Mouse (Mus musculus) bone marrow, adult 2 months (tissue): Measurements from ENCODE around the gene Lamtor3. TPM values are rescaled to one million over a fixed set of nuclear protein-coding genes. Genes with fewer than 3 reads are reported as not detected.
"Not testable (repeated sequence)": the region's sequence is repeated elsewhere in the genome, so short reads cannot be mapped to it uniquely, and the experiment has no call there.

Experiments used
- H3K27ac ChIP-seq: fragments of 200-500 bp; 2 replicates; pipeline ENCODE4 v1.5.1; 2012; ENCODE audit warnings: low read depth, mild to moderate bottlenecking, control low read depth, inconsistent platforms, low read length; ENCODE audit not compliant: control insufficient read depth, poor library complexity, insufficient read depth
- H3K4me1 ChIP-seq: fragments of 200-500 bp; 2 replicates; pipeline ENCODE4 v1.6.1; 2011; ENCODE audit warnings: low read length; ENCODE audit not compliant: control insufficient read depth, insufficient read depth
- H3K4me3 ChIP-seq: fragments of 200-500 bp; replicated peaks from 2 replicates; pipeline ENCODE3; 2011; ENCODE audit warnings: mild to moderate bottlenecking, low read depth, low read length, control low read depth; ENCODE audit not compliant: control insufficient read depth
- CTCF ChIP-seq: fragments of 200-500 bp; IDR thresholded peaks from 2 replicates; pipeline ENCODE4 v1.5.1; 2011; ENCODE audit warnings: low read length, control low read depth; ENCODE audit not compliant: control insufficient read depth, insufficient read depth
- POLR2A ChIP-seq: fragments of 200-500 bp; IDR thresholded peaks from 2 replicates; pipeline ENCODE4 v1.6.1; 2011; ENCODE audit warnings: low read depth, mild to moderate bottlenecking, control low read depth, low read length, borderline replicate concordance; ENCODE audit not compliant: control insufficient read depth
- WGBS: fragments of 180-500 bp; shearing (Covaris S2); methylation state at CpG from one replicate; pipeline ENCODE4 v1.1.7; 2018; 5-methylcytosine and 5-hydroxymethylcytosine counted together
- polyA plus RNA-seq: library from polyadenylated mRNA; stranded (reverse); fragments of >200 nt; gene quantifications from 2 replicates; pipeline ENCODE4 v1.2.4, GENCODE M21; 2011; ENCODE audit warnings: low replicate concordance; ENCODE audit not compliant: missing spikeins, insufficient read depth, insufficient read length

The Lamtor3 gene
- polyA plus RNA-seq, 1 experiment = 45.1 TPM

DNA sequence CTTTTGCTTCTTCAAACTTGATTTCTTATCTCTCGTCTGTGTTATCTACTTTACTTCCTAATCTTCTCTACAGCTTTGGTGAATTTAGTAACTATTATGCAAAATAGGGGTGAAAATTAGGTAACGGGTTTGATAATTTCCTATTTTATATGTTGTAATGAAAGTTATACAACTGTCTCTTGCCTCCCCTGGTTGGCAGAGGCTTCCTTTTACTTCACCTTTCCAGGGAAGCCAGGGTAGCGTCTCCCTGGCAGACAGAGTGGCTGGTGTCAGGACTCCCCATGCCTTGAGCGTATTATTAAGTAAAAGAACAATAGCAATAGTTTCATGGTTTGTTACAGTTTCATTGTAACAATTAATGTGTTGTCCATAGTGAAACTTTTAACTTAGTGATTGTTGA is 24.5 kb upstream of the Lamtor3 start:
- no peak overlapping the region; the same call in 1 of the 2 replicates for H3K27ac ChIP-seq
- peaks cover 1% of the 10 kb centered on the region; the same call in 1 of the 2 replicates for H3K4me1 ChIP-seq
- H3K4me3 ChIP-seq = no peak overlapping the region
- 48% methylated on average over 4 of the region's 4 CpGs for WGBS
- no peak for TF ChIP-seq CTCF
- no peak for TF ChIP-seq POLR2A

DNA sequence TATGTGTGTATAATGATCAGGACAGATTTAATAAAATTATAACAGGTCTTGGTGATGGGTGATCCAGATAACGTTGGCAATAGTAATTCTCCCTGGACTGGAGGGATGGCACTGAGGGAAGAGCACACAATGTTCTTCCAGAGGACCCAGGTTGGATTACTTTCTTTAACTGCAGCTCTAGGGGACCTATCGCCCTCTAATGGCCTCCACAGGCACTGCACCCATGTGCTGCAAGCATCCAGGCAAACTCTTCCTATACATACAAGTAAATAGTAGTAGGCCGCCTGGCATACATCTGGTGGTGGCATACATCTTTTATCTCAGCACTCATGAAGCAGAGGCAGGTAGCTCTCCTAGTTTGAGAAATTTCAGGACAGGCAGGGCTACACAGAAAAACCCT is 23.1 kb upstream of the Lamtor3 start:
- TF ChIP-seq POLR2A = no peak
- TF ChIP-seq CTCF = peak; percentile 70
- 88% methylated on average over 3 of the region's 3 CpGs for WGBS
- no peak overlapping the region for H3K27ac ChIP-seq
- peaks cover 2% of the 10 kb centered on the region; the same call in 1 of the 2 replicates for H3K4me1 ChIP-seq
- no peak overlapping the region for H3K4me3 ChIP-seq

DNA sequence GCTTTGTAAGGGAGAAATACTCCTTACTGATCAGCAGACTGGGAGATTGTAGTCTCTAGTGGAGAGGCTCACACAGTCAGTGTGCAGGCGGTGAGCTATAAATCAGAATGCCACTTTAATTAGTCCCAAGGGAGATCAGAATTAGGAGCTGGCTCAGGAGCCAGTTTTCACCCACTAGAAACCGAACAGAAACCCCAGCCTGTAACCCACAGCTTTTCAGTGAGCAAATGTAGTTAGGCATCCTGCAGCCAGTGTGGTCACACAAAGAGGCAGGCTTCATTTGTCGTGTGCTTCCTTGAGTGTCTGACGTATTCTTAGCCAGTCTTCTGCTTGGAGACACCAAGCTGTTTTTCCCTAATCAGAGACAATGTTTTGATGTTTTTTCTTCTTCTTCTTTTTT is 21.9 kb upstream of the Lamtor3 start:
- 77% methylated on average over 4 of the region's 4 CpGs for WGBS
- no peak overlapping the region for H3K27ac ChIP-seq
- no peak overlapping the region for H3K4me3 ChIP-seq
- TF ChIP-seq POLR2A = no peak
- TF ChIP-seq CTCF = no peak
- H3K4me1 ChIP-seq = peaks cover 2% of the 10 kb centered on the region; the same call in 1 of the 2 replicates

DNA sequence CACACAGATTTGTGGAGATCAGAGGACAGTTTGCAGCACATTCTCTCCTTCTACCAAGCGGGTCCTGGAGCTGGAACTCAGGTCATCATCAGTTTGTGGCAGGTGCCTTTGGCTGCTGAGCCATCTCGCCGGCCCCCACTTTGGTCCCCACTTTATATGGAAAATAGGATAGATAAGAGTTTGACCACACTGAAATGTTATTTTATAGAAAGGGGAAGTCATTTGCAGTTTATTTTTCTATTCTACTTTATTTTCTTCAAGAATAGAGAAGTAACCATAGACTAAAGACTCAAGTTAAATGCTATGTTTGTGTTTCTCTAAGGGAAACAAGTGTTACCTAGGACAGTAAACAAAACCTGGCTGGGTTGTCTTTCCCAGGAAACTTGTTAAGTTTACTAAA is 21.4 kb upstream of the Lamtor3 start:
- Histone ChIP-seq H3K27ac (no peak overlapping the region), H3K4me1 (peaks cover 2% of the 10 kb centered on the region; the same call in 1 of the 2 replicates), H3K4me3 (no peak overlapping the region)
- TF ChIP-seq POLR2A = no peak
- no peak for TF ChIP-seq CTCF
- WGBS = 64% methylated on average over 3 of the region's 3 CpGs

DNA sequence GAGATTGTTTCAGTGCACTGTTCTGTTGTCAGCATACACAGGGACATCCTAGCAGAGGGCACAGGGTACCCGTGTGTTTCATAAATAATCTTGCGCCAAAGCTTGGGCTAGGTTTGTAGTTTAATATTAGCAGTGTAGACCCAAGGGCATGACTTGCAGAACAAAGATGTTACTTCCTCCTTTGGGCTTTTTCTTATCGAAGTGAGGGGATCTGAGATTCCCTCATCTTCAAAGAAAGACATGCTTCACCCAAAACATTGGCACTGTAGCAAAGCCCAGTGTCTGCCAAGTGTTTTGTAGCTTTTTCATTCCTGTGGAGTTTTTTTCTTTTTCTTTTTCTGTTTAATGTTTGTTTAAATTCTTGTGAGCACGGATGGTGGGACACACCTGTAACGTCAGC is 20.6 kb upstream of the Lamtor3 start:
- TF ChIP-seq POLR2A (no peak), CTCF (no peak)
- Histone ChIP-seq H3K4me3 (no peak overlapping the region), H3K4me1 (peaks cover 2% of the 10 kb centered on the region; the same call in 1 of the 2 replicates), H3K27ac (no peak overlapping the region)
- 54% methylated on average over 5 of the region's 5 CpGs for WGBS

DNA sequence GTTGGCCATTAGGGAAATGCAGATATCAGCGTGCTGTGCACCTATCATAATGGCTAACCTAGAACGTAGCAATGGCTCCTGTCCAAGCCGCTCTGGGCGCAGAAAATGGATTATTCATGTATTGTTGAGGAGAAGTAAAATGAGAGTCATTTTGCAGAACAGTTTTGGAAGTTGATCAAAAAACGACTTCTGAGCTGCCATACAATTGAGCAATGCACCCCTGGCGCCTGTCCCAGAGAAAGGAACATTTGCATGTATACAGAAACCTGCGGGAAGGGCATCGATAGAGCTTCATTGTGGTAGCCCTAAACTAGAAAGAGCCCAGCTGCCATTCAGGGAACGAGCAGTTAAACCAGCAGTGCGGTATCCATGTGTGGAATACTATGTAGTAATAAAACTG is 18.2 kb upstream of the Lamtor3 start:
- H3K4me1 ChIP-seq = peaks cover 2% of the 10 kb centered on the region; the same call in 1 of the 2 replicates
- 61% methylated on average over 10 of the region's 10 CpGs for WGBS
- no peak overlapping the region for H3K27ac ChIP-seq
- no peak overlapping the region for H3K4me3 ChIP-seq
- TF ChIP-seq CTCF (no peak), POLR2A (no peak)

DNA sequence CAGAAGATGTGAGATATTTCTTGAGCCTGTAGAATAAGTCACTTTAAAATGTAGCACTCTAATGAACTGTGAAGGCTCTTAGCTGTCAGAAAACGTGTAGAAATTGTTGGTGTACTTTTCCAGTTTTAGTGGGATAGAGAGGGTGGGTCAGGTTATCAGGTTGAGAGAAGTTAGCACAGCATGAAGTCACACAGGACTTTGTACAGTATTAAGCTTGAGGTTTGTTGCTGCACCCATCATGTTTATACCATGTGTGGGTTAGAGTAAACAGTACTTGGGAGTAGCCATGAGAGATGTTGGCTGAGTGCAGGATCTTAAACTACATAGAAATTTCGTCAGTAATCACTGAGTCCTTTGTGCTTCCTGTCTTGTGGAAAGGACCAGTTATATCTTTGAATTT is 5.2 kb upstream of the Lamtor3 start:
- H3K4me1 ChIP-seq = no peaks in the 10 kb centered on the region; the same call in 1 of the 2 replicates
- 64% methylated on average over 2 of the region's 2 CpGs for WGBS
- TF ChIP-seq CTCF (no peak), POLR2A (no peak)
- H3K27ac ChIP-seq = no peak overlapping the region
- H3K4me3 ChIP-seq = no peak overlapping the region

DNA sequence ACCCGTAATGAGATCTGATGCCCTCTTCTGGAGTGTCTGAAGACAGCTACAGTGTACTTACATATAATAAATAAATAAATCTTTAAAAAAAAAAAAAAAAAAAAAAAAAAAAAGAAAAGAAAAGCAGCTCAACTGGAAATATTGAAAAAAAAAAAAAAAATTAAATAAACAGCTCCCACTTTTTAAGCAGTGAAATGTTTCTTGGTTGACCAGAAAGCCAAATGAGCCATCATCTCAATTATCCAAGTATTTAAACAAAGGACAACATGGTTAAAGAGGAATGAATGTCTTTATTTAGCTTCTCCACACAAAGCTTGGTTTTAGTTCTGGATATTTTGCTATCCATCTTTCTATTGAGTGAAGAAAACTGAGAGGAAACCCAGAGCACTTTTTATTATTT is 3.7 kb upstream of the Lamtor3 start:
- H3K4me1 ChIP-seq, H3K4me3 ChIP-seq, H3K27ac ChIP-seq: not testable (repeated sequence)
- 86% methylated on average over 1 of the region's 1 CpGs for WGBS

DNA sequence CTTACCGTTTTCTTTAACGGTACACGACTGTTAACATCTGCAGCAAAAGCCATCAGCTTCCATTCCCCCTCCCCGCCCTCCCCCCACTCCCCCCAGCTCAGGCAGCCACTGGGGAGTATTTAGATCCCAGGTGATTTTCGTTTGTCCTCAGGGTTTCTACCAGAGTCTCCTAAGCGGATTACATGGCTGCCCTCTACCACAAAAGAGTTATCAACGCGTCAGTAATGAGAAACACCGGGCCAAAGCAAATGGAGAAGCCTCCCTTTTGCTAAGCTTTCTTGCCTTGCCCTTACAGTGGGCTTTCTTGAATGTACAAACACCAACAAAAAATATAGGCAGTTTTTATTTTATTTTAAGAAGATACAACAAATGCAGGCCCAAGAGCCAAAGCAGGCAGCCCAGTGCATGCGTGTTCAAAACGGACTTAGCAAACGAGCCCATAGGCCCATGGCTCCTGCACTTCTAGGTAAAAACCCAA is 573 bp upstream of the Lamtor3 start:
- no peak for TF ChIP-seq CTCF
- no peak for TF ChIP-seq POLR2A
- Histone ChIP-seq H3K4me3 (peak overlapping the region; percentile 49), H3K27ac (no peak overlapping the region), H3K4me1 (no peaks in the 10 kb centered on the region; the same call in 1 of the 2 replicates)
- 52% methylated on average over 12 of the region's 12 CpGs for WGBS

DNA sequence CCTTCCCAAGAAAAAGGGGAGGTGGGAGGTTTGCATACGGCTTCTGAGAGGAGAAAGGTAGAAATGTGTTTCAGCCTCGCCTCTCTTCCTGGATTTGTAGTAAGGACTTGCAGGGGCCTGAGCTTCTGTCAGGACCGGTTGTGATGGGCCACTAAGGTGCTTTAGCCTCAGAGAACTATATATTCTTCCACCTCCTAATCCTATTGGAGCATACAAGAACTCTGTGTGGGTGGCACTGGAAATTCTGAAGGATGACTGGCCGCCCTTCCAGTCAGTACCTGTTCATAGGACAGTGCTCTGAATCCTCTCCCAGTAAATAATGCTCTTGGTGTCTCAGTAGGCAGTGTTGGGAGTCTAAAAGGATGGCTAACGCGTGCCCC is 616 bp downstream of the Lamtor3 start:
- WGBS = 19% methylated on average over 6 of the region's 6 CpGs
- Histone ChIP-seq H3K4me1 (no peaks in the 10 kb centered on the region; the same call in 1 of the 2 replicates), H3K27ac (peak overlapping the region; percentile 78), H3K4me3 (peak overlapping the region; percentile 90)
- TF ChIP-seq CTCF (no peak), POLR2A (no peak)
